Mouse (Mus musculus) A20 (cell line): Measurements from ENCODE around the gene Dusp5.

Experiments used
- DNase-seq: peaks from one replicate; pipeline ENCODE4 v3.0.0-alpha.2; 2011; ENCODE audit warnings: low read depth, low spot score

The Dusp5 gene

GRCm38 (mm10) chr19:53517370-53518096 is 11.4 kb upstream of the Dusp5 start:
- no peak for DNase-seq

GRCm38 (mm10) chr19:53519549-53519948 is 9.4 kb upstream of the Dusp5 start:
- no peak for DNase-seq

DNA sequence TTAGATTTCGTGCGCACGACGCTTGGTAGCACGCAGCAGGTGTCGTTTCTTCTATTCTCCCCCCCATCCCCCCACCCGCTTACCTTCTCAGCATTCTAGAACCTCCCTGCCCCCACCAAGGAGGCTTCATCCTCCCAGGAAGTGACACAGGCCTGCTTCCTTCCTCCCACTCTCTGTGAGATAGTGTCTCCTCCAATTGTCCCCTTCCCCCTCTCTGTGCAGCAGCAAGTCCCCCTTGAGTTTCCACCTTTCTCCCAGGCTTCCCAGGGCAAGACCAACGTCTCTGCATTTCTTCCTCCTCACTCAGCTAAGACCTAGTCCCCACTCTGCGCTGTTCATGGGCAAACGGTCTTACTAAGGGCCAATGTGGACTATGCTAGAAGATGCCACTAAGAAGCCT is 8.9 kb upstream of the Dusp5 start:
- no peak for DNase-seq

DNA sequence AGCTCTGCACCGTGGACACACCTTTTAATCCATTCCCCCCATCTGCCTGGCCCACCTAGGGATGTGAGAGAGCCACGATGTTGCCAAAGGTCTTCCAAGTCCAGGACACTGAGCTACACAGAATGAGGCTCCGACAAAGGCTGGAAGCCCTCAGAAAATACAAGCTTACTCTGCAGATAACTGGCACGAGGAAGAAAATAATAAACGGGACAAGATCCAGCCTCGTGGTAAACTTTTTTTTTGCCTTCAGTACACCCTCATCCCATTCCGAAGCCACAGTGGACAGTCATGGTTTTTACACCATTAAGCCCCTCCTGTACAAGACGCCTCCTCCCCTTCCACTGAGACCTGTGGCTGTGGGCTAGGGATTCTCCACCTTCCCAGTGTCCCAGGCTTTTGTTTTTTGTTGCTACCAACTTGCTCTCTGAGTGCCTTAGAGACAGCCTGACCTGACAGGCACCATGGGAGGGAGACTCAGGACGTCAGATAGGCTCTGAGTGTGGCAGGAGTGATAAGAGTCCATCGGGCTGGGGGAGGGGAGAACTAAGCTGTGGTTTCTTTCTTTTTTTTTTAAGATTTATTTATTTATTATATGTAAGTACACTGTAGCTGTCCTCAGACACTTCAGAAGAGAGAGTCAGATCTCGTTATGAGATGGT is 7.6 kb upstream of the Dusp5 start:
- no peak for DNase-seq

DNA sequence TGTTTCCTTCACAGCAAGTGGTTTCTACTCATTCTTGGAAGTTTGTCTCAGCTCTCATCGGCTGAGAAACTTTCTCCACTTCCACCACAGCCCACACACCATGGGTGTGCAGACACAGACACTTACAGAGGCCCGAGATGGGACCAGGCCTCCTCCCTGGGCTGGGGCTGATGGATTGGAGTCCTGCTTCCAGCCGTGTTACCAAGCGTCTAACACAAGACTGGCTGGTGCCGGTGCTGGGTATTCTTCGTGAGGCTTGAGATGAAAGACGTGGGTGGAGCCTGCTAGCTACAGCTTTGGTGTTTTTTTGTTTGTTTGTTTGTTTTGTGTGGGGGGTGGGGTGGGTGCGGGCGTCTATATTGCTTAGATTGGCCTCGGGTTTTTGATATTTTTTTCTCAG is 1.4 kb upstream of the Dusp5 start:
- DNase-seq, result no peak

DNA sequence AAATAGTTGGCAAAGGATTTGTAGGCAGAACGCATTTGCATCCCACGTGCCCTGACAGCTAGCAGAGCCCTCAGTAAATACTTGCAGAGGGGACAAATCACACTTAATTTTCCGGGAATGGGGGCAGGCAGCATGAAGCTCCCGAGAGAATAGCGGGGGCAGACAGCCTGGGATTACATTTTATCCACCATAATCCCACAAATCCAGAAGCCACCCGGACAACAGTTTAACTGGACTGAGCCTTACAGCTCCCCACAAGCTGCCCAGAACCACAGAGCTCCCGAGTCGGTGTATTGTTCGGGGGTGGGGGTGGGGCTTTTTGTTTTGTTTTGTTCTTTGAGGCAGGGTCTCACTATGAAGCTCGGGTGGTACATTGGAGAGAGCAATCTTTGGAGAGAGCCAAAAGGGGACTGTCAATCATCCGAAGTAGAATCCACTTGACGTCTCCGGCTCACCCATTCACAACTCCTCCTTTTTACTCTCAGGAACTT is 733 bp upstream of the Dusp5 start:
- DNase-seq, result no peak

GRCm38 (mm10) chr19:53529455-53529704 is 471 bp downstream of the Dusp5 start:
- DNase-seq, result no peak

GRCm38 (mm10) chr19:53529705-53530562 is 1.0 kb downstream of the Dusp5 start:
- peak; percentile 63 for DNase-seq

DNA sequence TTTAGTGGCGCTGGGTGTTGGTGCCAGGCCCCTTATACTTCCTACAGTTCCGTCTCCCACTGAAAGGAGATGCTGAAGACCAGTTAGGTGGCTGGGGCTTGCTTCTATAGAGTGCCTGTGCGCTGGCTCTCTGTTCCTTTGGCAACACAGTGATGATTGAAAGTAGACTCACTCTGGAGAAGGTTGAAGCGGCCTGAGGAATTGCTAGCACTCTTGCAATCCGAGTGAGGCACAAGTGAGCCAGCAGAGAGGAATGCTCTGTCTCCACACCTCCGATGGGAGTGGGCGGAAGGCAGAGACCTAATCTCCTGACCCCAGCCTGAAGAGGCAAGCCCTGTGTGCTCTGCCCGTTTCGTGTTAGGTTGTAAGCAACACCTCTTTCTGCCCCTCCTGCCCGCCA is 2.5 kb downstream of the Dusp5 start:
- DNase-seq, result no peak

GRCm38 (mm10) chr19:53532021-53532420 is 3.1 kb downstream of the Dusp5 start:
- no peak for DNase-seq

DNA sequence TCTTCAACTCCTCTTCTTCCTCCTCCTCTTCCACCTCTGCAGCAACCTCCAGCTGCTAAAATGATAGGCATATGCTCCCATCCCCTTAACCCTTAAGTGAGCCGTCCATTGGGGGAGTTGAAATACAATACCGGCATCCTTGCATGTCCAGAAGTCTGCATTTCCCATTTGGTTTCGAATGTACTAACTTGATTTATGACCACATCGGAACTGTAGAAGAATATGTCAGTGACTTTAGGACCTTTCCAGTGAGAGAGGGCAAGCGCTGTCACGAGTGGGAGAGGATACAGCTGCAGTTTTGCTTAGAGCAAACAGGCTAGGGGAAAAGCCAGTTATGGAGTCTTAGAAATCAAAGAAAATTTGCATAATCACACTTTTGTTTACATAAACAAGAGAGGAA is 3.8 kb downstream of the Dusp5 start:
- DNase-seq, result no peak

DNA sequence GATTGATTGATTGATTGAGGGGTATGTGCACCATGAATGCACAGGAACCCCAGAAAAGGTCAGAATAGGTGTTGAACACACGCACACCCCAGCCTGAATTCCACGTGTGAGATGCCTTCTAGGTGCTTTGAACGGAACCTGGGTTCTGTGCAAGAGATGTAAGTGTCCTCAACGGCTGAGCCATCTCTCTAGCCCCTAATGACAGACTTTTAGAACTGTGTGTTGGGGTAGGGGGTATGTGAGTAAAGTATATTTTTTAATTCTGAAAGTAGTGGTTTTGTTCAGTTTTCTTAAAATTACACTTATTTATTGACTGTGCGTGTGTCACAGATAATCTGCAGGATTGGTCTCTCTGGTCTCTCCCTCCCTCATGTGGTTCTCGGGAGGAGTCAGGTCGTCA is 4.3 kb downstream of the Dusp5 start:
- no peak for DNase-seq

DNA sequence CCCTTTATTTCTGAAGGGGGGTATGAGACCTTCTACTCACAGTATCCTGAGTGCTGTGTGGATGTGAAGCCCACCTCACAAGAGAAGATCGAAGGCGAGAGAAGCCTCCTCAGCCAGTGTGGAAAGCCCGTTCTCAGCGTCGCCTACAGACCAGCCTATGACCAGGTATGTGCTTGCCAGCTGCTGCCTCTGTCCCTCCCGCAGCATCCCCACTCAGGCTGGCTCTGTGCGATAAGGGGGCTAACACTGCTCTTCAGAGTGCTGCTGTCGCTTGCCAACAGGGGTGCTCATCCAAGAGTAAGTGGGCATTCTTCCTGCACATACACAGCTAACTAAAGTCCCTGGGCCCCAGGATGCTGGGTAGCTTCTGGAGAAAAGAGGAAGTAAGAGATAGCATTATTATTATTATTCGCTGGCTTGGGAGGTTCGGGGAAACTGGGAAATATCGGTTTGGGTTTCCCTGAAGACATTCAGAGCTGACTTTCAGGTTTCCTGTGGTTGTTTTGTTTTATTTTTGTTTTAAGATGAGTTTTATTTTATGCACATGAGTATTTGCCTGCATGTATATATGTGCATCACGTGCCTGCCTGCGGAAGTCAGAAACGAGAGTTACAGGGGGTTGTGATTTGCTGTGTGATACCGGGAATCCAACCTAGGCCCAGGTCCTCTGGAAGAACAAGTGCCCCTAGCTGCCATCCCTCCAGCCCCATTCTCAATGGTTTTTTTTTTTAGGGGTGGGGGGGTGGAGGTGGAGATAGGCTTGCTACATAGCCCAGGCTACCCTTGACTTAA is 5.1 kb downstream of the Dusp5 start:
- peak; percentile 10 for DNase-seq

- no peak for DNase-seq
Observed at GRCm38 (mm10) chr19:53534757-53535410, 6.0 kb downstream of the Dusp5 start.

DNA sequence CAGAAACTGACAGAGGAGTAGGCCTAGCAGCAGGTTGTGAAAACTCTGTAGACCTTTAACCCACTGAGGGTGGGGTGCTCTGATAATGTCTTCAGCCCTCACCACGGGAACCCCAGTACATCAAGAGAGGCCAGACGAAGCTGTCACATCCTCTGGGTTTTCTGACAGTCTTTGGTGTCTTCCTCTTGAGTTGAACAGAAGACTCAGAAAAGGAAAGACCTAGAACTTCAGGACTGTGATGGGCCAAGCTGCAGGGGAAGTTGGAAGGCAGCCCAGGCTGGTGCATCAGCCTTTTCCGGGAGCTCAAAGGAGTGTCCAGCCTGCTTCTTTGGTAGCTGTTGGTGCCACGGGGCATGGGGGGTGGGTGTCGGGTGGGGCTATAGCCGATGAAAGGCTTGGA is 6.5 kb downstream of the Dusp5 start:
- no peak for DNase-seq

GRCm38 (mm10) chr19:53536251-53536650 is 7.3 kb downstream of the Dusp5 start:
- DNase-seq, result no peak

DNA sequence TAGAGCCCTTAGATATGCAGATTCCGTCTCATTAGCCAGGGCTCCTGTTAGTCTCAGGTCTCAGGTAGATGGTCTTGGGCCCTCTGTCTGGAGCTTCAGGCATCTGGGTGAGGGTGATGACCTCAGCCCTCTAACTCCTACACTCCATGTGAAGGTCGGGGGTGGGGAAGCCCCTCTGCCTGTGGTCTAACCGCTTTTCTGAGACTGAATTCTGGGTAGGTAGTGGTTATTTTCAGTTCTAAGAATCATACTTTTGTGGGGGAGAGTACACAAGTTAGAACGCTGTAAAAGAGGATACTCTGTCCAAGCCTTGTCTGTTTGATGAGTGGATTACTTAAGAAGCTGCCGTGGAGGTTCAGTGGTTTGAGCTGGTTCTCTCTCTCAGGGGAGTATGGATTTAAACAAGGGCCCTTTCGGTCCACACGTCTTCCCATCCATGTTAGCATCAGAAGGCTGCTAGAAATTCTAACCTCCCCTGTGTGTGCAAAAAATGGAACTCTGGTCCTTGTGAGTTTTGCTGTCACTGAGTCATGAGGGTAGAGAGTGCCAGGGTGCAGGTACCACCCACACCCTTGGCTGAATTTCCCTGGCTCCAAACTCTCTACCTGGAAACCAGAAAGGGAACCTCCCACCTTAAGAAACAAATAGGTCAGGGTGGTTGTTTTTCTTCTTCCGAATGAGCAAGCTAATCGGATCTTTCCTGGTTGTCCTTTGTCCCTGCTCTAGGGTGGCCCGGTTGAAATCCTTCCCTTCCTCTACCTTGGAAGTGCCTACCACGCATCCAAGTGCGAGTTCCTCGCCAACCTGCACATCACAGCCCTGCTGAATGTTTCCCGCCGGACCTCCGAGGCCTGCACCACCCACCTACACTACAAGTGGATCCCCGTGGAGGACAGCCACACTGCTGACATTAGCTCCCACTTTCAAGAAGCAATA is 8.1 kb downstream of the Dusp5 start:
- DNase-seq, result no peak

- DNase-seq, result no peak
Observed at GRCm38 (mm10) chr19:53538024-53538423, 9.1 kb downstream of the Dusp5 start.

DNA sequence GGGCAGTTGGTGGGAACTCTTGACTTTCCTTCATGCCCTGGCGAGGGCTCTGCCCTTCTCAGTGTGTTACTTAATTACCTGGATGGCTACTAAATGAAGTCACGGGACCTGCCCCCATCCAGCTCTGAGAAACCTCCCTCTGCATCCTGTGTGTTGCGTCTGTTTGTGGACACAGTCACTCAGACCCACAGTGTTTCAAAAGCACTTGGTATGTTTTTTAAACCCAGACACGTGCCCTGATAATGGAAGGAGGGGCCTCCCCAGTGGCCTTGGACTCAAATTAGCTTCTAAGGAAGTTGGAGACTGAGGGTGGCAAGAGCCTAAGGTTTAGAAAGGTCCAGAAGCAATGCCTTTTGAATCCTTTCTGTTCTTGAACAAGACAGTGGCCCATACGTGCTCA is 9.9 kb downstream of the Dusp5 start:
- no peak for DNase-seq

DNA sequence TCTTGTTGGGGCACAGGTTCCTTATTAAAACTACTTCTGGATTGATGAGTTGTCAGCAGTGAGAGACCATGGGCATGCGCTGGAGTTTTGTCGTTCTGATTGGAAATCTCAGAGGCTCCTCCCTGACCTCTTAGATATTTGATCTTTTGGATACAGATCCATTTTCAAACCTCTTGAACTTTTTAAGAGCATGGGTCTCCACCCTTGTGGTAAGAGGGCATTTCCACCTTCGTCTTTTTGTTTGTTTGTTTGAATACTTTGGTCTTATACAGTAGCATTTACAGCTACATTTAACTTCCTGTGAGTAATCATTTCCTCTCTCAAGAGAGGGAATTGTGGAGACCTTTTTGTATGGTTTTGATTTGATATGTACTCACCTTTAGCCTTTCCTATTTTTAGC is 10.4 kb downstream of the Dusp5 start:
- DNase-seq, result no peak
